Mouse (Mus musculus) stomach, postnatal 0 days (tissue): Measurements from ENCODE around the gene Ppp3ca.

ENCODE experiments used
- CTCF ChIP-seq: IDR thresholded peaks from 2 replicates; pipeline ENCODE4 v1.5.1; 2016; ENCODE audit warnings: antibody characterized with exemption, low read depth, mild to moderate bottlenecking, moderate library complexity
- EP300 ChIP-seq: optimal IDR thresholded peaks from 2 replicates; pipeline ENCODE3; 2016; ENCODE audit warnings: antibody characterized with exemption

DNA sequence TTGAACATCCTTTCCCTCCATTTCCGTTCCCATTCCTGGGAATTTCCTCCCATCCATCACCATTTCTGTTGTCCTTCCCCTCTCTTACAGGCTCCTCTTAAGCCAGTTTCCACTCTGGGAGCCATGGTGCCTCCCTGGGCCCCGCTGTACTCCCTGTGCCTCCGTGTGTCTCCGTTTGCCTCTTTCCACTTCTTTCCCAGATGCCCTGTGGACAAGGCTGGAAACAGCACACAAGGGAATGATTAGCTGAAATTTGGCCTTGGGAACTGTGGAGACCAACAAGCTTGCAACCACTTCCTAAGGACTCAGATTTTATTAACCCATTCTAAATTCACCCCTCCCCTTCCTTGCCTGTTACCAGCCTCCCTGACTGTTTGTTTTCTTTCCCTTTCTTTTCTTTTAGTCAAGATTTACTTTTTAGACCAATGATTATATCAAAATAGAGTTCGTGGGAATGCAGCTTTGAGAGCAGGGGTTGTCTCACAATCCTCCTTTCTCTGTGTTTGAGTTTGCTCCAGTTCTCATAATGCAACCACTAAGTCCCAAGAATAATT, 93.9 kb downstream of the Ppp3ca start:
- TF ChIP-seq CTCF (no peak), EP300 (no peak)
